ENCODE assay signal across 23 mouse cellular contexts in genomic region chr2:158721481-158721880, GRCm38 (mm10). TPM values are rescaled to one million over a fixed set of nuclear protein-coding genes. Genes with fewer than 3 reads are reported as not detected.
DNase-seq lines count a peak whose midpoint lies in the region; ATAC-seq and TF ChIP-seq lines count a peak whose summit lies in the region.
"Had no signal": no experiment of that assay in that cellular context is flagged by ENCODE, and none has a peak within 500 bp of the region (broad histone marks: within the 10 kb centered on the region; RNA-seq: fewer than 3 reads in every experiment).

No protein-coding gene starts in this region.

- peak; percentile 50 for DNase-seq in kidney, adult 9 months
- DNase-seq in kidney, adult 18-20 months = no peak
- no peak for DNase-seq in lung, postnatal 0 days (ENCODE audit: low spot score)
- DNase-seq in lung, adult 2 months = no peak
- DNase-seq in neural tube, embryonic 11.5 days (ENCODE audit: low spot score) = no peak
- DNase-seq in neural tube, embryonic 10.5 days (ENCODE audit: extremely low spot score, low spot score) = no peak
- peak; percentile 32 for DNase-seq in ZHBTc4 (ENCODE audit: low read depth, low spot score)
- no peak for DNase-seq in cerebellum, adult 18-20 months
- DNase-seq: adrenal gland, adult 2 months; adrenal gland, postnatal 25 days; cerebellum, adult 8-10 months; cerebellum, postnatal 14 days; embryo, embryonic 11 days; gastrocnemius, adult 2 months; gastrocnemius, postnatal 36 days; heart, adult 11 months; heart, postnatal 36 days had no signal

- no peak overlapping the region for H3K27ac ChIP-seq in lung, postnatal 0 days (ENCODE audit: low read length)
- no peak overlapping the region for H3K27ac ChIP-seq in neural tube, embryonic 11.5 days (ENCODE audit: low read depth, low read length)
- H3K27ac ChIP-seq: embryonic facial prominence, embryonic 15.5 days; forebrain, embryonic 10.5 days; gastrocnemius, adult 2 months; heart, embryonic 13.5 days had no signal

- no peaks in the 10 kb centered on the region for H3K9me3 ChIP-seq in lung, postnatal 0 days (ENCODE audit: low read length)
- no peaks in the 10 kb centered on the region for H3K9me3 ChIP-seq in neural tube, embryonic 11.5 days (ENCODE audit: control insufficient read depth, low read length)
- H3K9me3 ChIP-seq: embryonic facial prominence, embryonic 15.5 days; forebrain, embryonic 10.5 days; heart, embryonic 13.5 days had no signal

- H3K4me1 ChIP-seq in lung, postnatal 0 days (ENCODE audit: insufficient read depth, low read depth, low read length) = 0 out of 2 replicates have a peak, but pooled peaks cover 3% of the 10 kb centered on the region
- peaks cover 27% of the 10 kb centered on the region for H3K4me1 ChIP-seq in lung, adult 2 months (ENCODE audit: control insufficient read depth, insufficient read depth, low read length)
- peaks cover 8% of the 10 kb centered on the region for H3K4me1 ChIP-seq in neural tube, embryonic 11.5 days (ENCODE audit: control insufficient read depth, insufficient read depth, low read length)
- H3K4me1 ChIP-seq: embryonic facial prominence, embryonic 15.5 days had no signal

- TF ChIP-seq POLR2A in lung, adult 2 months (IDR thresholded peaks at IDR 0.05; ENCODE audit: borderline replicate concordance, extremely low read depth, low read depth, low read length) = no peak

- TF ChIP-seq CTCF in lung, postnatal 0 days (IDR thresholded peaks at IDR 0.05) = no peak
- no peak for TF ChIP-seq CTCF in lung, adult 2 months (IDR thresholded peaks at IDR 0.05; ENCODE audit: insufficient read depth, low read length)

- H3K4me3 ChIP-seq in lung, postnatal 0 days (ENCODE audit: low read depth, low read length) = no peak overlapping the region
- no peak overlapping the region for H3K4me3 ChIP-seq in lung, adult 2 months (replicated peaks; ENCODE audit: extremely low read depth, low read depth, low read length)
- no peak overlapping the region for H3K4me3 ChIP-seq in neural tube, embryonic 11.5 days (ENCODE audit: low read depth, low read length)
- H3K4me3 ChIP-seq: embryonic facial prominence, embryonic 15.5 days; erythroblast, embryonic 14.5 days; forebrain, embryonic 10.5 days; gastrocnemius, adult 2 months; heart, embryonic 13.5 days had no signal

- TF ChIP-seq EP300 in lung, postnatal 0 days (IDR thresholded peaks at IDR 0.05) = no peak

- H3K4me2 ChIP-seq in lung, postnatal 0 days (replicated peaks; ENCODE audit: low read depth, low read length) = no peak overlapping the region
- no peak overlapping the region for H3K4me2 ChIP-seq in neural tube, embryonic 11.5 days (ENCODE audit: low read depth)
- H3K4me2 ChIP-seq: embryonic facial prominence, embryonic 15.5 days; heart, embryonic 13.5 days had no signal

- WGBS in lung, postnatal 0 days = 40% methylated on average over 3 of the region's 3 CpGs
- WGBS in lung, adult 2 months = 42% methylated on average over 3 of the region's 3 CpGs
- WGBS in neural tube, embryonic 11.5 days = 50% methylated on average over 3 of the region's 3 CpGs

- H3K36me3 ChIP-seq in lung, postnatal 0 days (ENCODE audit: insufficient read depth, low read length) = no peaks in the 10 kb centered on the region
- no peaks in the 10 kb centered on the region for H3K36me3 ChIP-seq in neural tube, embryonic 11.5 days (ENCODE audit: control insufficient read depth, insufficient read depth, low read length)
- H3K36me3 ChIP-seq: embryonic facial prominence, embryonic 15.5 days; forebrain, embryonic 10.5 days; heart, embryonic 13.5 days had no signal

- H3K9ac ChIP-seq in lung, postnatal 0 days (replicated peaks; ENCODE audit: low read depth) = no peak overlapping the region
- H3K9ac ChIP-seq in neural tube, embryonic 11.5 days (ENCODE audit: low read length) = no peak overlapping the region
- H3K9ac ChIP-seq: embryonic facial prominence, embryonic 15.5 days; heart, embryonic 13.5 days had no signal

- no peaks in the 10 kb centered on the region for H3K27me3 ChIP-seq in lung, postnatal 0 days (replicated peaks; ENCODE audit: insufficient read depth, low read length)
- H3K27me3 ChIP-seq in neural tube, embryonic 11.5 days (ENCODE audit: control insufficient read depth, insufficient read depth, low read length) = no peaks in the 10 kb centered on the region
- H3K27me3 ChIP-seq: embryonic facial prominence, embryonic 15.5 days; heart, embryonic 13.5 days had no signal

- peak; percentile 54; the same call in 1 of the 2 replicates for ATAC-seq in lung, postnatal 0 days
- peak; percentile 41; the same call in 1 of the 2 replicates for ATAC-seq in neural tube, embryonic 11.5 days (ENCODE audit: insufficient read depth, low FRiP score, low TSS enrichment)
- ATAC-seq: forebrain, embryonic 14.5 days; Patski had no signal

RNA-seq across cellular contexts. Expression of gene Fam83d, which starts 46.4 kb away (rescaled TPM):
- polyA plus RNA-seq in lung, postnatal 0 days (2015; fragmentation: Nextera tagmentation; extraction: Ambion mirVana) = 4.5 and 5.5 TPM in 2 replicates
- 1.9 and 6.7 TPM in 2 replicates for polyA plus RNA-seq in lung, adult 2 months (2012; rRNA removed)
- 41.1 and 45.2 TPM in 2 replicates for polyA plus RNA-seq in neural tube, embryonic 11.5 days (2014; fragmentation: Nextera tagmentation; extraction: Ambion mirVana)

RNA-seq across cellular contexts. Expression of gene Ppp1r16b, which starts 56.3 kb away (rescaled TPM):
- 30.6 and 48.6 TPM in 2 replicates for polyA plus RNA-seq in lung, postnatal 0 days (2015; fragmentation: Nextera tagmentation; extraction: Ambion mirVana)
- 31.6 and 43.5 TPM in 2 replicates for polyA plus RNA-seq in lung, adult 2 months (2012; rRNA removed)
- 3.9 and 4.0 TPM in 2 replicates for polyA plus RNA-seq in neural tube, embryonic 11.5 days (2014; fragmentation: Nextera tagmentation; extraction: Ambion mirVana)

Comparison
In these comparisons a context has a peak if more than half of its experiments do, and no peak if none do; other contexts are left out.
1. DNase-seq: peak in kidney, adult 9 months (single experiment) and ZHBTc4 (single experiment); none in kidney, adult 18-20 months (single experiment), lung, postnatal 0 days (single experiment), lung, adult 2 months (single experiment), neural tube, embryonic 11.5 days (single experiment), neural tube, embryonic 10.5 days (single experiment) and cerebellum, adult 18-20 months (0 of 2).